Mouse (Mus musculus): Measurements from ENCODE around the gene Fzd1.

The Fzd1 gene

DNA sequence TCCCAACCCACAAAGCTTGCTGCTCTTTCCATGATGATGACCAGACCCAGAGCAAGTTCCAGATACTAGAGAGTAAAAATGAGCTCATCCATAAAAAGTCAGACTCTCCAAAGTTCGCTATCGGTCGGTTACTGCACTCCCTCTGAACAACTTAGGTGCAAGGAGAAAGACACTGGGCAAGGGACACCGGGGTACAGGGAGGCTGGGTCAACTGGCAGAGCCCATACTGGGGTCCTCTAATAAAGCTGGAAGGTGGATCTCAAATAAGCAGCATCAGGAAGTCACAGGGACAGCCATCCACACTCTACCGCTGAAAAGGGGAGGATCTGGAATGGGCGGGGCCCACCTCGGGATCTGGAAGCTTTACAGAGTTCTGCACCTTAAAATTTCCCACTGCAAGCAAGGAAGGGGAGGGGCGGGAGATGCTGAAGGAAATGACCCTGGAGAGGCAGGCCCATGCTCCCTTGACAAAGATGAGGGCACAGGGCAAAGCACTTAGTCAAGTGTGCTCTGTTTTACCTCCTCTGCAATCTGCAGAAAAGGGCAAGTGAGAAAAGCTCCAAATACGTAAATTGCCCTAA is 3.0 kb downstream of the Fzd1 start:
- no peak for DNase-seq (ENCODE audit: extremely low read depth, low read depth)

DNA sequence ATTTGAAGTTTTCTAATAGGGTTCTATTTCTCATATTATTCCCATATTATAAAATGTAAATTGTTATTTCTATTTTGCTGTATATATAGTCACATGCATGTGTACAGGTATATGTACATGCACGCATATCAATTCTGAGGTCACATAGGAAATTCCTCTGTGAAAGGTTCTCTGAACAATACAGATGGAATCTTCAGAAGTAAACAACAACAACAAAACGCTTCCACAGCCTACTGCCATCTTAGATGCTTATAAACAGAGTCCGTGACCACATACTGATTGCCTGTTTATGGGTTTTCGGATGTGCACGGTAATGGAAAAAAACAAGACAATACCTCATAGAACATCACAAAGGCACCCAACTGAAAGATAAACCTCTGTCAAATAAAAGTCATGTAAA is 4.7 kb downstream of the Fzd1 start:
- no peak for DNase-seq (ENCODE audit: extremely low read depth, low read depth)

DNA sequence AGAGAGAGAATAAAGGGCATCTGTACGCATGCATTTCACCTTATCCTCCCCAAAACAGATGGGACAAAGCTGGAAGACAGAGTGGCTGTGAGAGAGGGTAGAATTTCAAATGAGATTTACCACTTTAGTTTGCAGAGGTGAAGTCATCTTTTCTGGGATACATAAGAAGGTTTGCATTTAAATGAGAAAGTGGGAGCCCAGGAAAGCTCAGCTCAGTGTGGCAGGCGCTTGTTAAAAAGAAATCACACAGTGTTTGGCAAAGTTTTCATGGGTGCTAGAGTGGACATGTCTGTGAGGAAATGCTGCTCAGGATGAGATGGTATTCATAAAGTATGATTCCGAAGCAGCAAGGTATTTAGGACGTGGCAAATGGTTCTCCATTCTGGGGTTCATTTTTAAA is 15.1 kb downstream of the Fzd1 start:
- DNase-seq (ENCODE audit: extremely low read depth, low read depth), result no peak

DNA sequence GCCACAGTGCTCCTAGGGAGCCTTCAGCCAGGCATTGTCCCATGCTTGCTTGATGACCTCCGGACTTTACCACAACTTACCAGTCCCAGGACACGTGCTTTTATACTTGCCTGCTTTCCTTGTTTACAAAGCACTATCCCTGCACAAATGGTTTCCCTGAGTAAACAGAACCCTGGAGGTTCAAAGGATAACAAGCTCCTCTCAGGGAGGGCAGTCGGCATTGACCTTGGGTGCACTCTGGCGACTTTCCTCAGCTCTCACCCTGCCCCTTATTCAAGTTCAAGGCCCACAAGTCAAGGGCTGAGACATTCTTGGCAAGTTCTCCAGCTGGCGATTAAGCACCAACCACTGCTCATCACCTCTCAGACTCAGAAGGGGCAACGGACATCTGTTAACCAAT is 20.8 kb downstream of the Fzd1 start:
- DNase-seq (ENCODE audit: extremely low read depth, low read depth), result no peak

DNA sequence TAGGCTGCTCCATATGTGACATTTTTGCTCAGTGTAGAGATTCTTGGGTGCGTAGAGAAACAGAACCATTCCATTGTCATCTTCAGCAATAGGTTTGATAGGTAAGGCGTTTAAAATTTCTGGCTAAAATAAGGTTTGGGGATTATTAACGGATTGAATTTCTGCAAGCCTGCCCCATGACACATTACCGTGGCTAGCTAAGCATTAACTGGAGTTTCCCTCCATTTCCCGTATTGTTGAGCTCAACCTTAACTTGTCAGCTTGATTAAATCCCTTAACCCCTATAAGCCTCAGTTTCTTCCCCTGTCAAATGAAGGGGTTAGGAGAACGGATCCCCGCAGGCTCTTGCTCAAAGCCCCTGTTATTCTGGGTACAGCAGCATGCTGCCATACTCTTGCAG is 22.4 kb downstream of the Fzd1 start:
- no peak for DNase-seq (ENCODE audit: extremely low read depth, low read depth)

DNA sequence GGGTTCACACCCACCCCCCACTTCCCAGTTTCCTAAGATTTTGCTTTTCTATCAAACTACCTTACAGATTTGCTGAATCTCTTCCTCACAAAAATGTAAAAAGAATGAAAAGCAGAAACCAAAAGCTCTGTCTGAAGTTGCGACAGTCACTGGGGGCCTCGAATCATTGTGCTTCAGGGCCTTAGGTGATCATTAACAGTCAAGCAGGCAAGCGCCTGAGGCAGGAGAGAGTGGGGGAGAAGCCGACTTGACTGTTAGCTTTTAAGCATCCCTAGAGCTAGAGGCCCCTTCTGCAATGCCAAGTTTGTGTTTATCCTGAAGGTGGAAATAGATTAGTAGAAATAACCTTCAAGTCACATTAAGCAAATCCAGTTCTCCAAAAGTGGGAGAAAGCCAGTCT is 24.6 kb downstream of the Fzd1 start:
- no peak for DNase-seq (ENCODE audit: extremely low read depth, low read depth)

DNA sequence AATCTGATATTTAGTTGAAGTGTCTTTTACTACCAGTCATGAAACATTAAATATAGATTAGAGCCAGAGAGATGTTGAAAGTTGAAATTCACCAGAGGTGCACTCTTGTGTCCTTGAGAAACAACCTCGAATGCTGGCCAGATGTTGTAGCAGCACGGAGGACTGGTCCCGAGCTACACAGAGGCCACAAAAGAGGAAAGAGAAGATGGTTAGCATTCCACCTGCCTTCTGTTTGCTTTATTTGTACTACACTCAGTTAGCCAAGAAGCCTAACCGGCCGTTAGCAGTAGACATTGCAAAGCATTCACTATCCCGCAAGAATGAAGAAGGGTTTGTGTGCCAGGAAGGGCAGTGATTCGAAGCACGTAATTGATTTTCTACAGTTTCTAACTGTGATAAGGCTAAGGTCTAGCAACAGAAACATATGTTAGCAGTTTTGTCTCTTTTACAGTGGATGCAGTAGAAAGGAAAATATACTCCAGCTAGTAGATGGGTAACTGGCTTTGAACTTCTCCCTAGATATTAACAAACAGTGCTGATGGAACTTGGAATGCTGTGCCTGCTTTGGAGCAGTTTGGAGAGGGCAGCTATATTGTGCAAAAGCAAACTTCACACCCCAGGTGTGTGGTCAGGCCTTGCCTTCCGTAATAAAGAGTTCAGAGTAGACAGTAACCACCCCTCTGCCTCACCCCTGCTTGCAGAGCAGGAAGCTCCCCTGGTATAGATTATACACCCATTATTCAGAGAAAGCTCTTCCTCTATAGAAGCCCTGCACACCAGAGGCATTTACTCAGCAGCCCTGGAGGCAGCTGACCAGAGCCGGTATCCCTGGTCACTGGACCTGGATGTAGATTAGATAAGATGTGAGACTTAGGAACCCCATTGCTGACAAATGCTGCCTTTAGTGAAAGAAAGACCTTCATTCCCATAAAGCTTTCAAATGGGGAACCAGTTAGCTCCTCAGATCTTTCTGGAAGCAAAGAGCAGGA is 25.3 kb downstream of the Fzd1 start:
- no peak for DNase-seq (ENCODE audit: extremely low read depth, low read depth)

DNA sequence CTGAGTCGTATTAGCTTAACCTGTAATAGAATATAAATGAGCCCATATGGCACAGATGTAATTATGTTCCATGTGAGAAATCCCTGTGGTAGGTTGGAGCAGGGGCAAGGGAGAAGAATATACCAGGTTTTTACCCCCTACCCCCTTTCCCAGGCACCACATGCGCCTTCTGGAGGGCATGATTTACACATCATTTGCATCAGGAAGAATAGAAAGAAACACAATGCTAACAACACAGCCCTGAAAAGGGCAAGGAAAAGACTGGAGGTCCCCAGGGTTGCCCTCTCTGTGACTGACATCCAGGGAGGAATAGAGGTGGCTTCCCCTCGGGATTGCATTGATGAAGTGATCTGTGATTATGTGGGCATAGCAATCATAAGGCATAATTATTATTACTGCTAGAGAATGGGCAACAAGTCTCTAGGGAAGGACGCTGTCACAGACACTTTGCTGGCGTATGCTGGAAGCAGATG is 26.1 kb downstream of the Fzd1 start:
- DNase-seq (ENCODE audit: extremely low read depth, low read depth), result no peak

DNA sequence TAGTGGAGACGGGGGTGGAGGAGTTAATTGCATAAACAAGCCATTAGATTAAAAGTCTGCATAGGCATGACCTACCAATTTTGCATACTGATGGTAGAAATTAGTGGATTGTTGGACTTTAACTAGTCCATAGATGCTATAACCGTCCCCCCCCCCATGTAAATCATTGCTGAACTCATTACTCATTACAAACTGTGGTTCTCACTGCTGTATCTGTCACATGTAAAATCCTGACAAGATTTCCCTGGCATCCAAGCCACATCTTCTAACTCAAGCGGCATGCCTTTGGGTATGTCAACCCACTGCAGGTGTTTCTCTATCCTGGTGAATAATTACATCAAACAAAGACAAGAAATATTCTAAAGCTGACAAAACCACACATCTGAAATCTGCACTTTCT is 26.8 kb downstream of the Fzd1 start:
- DNase-seq (ENCODE audit: extremely low read depth, low read depth), result no peak
